Mouse (Mus musculus) brain, adult 2 months (tissue): Measurements from ENCODE around the gene Fam193a.

ENCODE experiments used
- DNase-seq: peaks from one replicate; pipeline ENCODE4 v3.0.0; 2011; ENCODE audit warnings: low read depth, low spot score

Gene Fam193a

DNA sequence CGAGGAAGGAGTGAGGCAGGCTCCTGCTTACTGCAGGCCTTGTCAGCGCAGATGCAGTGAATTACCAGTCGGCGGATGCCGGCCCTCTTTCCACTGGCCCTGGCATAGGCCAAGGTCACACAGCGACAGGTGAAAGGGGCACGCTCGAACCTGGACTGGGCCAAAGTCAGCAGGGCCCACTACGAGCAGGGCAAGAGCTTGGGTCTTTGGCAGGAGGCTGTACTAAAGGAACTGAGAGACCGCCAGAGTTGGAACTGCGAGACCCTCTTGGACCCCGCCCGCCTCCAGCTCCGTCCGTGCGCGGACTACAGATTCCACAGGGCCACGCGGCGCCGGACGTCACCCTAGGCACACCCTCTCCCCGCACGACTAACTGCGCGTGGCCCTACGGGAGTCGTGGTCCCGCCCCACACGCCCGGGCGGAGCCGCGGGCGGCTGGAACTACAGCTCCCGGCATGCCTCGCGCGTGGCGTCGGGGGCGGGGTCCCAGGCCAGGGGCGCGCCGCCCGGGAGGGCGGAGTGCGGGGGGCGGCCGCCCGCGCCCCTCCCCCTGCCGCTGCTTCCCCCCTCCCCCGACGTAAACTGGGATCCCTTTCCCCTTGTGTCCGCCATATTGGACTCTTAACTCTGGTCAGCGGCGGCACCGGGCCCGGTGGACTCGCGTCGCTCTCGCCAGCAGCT lies at the start of gene Fam193a:
Fam193a (plus strand) TSS at position 593 of the 681 bp plus-strand sequence.
- peak; percentile 99 for DNase-seq

DNA sequence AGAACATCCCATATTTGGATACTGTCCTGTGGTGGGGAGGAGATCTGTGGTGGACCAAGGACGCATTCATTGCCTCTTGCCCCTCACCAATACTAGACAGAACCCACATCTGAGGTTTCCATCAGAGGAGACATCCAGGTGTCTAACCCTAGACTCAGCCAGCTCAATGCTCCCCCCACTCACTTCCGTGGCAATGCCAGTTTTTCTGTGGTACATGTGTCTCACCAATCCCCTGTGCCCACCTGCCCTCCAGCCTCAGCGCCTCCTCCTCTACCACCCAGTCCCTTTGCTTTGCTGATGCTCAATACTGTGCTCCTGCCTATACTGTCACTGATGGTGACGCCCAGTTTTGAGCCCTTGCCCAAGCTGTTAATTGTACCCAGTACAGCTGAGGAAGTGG lies 48.5 kb upstream of the Fam193a start:
- no peak for DNase-seq

DNA sequence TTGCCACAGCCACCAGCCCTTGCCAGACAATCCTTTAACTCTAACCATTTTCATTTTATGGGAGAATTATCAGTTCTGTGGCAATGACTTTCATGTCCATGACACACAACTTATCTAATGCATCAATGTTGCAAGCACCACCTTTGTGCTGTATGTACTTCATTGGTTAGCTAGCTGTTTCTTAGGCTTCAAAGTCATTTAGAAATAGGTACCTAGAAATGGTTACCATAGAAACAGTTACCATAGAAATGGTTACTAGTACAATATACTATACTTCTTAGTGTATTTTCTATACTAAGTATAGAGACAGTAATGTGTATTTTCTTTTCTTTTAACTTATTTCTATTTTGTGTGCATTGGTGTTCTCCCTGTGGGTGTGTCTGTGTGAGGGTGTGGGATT lies 44.4 kb upstream of the Fam193a start:
- DNase-seq = peak; percentile 13

DNA sequence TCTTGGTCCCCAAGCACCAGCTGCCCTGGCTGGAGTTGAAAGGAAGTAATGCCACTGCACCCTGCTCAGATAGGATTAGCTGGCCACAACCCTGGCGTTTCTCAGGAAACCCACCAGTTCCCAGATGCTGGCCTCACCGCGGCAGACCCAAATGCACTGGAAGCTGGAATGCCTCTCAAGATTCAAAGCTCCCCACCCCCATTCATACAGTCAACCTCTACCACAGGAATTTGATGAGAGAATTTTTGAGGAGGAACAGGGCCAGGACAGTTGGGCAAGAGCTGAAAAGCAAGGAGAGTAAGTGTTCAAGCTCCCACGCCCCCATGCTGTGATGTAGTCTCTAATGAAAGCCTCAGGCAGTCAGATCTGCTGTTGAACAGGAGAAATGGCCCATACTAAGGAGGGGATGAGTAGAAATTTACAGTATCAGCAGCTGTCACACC lies 43.5 kb upstream of the Fam193a start:
- peak; percentile 20 for DNase-seq

DNA sequence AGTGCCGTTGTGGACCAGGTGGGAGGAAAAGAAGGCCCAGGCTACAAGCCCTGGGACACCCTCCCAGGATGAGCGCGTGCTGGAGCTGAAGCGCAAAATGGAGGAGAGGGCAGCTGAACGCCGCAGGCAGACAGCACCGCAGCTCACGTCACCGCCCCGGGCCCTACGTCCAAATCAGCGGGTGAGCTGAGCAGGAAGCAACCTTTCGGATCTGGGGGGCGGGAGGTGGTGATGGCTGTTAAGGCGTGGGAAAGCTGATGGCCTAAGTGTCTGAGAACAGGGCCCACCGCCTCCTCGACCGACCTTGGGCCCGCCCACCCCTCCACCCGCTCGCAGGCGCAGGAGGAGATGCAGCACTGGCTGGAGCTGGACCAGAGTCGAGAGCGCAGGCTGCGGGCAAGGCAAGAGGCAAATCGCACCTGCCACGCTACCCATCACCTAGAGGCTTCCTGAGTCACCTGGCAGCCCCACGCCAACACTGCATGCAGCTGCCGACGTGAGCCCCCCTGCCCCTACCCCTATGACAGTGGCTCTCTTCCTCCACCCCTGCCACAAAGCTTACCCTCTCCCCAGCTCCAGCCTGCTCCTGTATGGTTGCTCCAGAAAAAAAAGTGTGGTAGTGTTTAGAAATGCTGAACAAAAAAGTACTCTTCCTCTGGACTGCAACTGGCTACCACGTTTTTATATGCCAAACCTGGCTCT lies 42.7 kb upstream of the Fam193a start:
- peak; percentile 38 for DNase-seq

DNA sequence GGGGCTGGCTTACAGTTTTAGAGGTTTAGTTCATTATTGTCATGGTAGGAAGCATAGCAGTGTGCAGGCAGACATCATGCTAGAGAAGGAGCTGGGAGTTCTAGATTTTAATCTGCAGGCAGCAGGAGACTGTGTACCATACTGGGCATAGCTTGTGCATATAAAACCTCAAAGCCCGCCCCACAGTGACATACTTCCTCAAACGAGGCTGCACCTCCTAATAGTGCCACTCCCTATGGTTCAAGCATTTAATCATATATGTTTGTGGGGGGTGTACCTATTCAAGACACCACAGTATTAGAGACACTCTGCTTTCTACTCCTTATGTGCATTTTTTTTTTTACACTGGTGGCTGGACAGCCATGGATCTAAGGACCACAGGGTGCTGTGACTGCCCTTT lies 39.6 kb upstream of the Fam193a start:
- DNase-seq = no peak

DNA sequence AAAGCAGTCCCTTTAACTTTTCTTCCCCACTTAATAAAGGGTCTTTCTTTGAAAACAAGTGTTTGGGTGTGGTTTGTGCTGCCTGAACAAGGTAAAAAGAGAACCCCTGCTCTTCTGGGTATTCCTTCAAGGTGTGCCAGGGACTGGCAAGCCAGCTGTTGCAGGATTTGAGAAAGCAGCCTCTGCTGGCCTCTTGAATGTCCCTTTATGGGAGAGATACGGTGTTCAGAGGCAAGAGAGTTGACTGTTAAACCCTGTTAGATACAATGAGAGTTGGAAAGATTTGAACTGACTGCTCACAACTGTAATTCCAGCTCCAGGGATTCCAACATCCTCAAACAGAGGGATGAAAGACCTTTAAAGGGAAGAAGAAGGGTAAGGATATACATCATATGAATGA lies 35.7 kb upstream of the Fam193a start:
- no peak for DNase-seq

DNA sequence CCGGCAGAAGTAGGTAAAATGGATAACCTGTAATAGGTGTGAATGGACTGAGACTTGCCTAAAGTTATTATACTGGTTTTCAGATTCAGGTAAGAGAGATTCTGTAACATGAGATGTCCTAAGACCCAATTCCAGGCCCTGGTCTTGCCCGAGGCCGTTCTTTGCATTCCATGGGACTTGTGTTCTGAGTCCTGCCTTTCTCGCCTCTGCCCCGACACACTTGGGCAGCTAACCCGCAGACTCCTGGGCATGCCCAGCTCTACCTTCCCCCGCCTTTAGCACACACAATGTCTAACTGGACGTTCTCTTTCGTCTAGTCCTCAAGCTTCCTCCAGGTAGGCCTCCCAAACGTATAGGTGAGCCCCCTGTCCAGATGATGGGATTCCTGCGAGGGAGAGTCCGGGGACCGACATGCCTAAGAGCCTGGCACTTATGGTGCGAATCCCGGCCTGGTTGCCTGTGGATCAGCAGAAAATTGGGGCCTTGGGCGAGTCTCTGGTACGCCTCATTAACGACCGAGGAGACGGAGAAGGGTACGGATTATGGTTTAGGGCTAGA lies 34.1 kb upstream of the Fam193a start:
- DNase-seq = peak; percentile 54

DNA sequence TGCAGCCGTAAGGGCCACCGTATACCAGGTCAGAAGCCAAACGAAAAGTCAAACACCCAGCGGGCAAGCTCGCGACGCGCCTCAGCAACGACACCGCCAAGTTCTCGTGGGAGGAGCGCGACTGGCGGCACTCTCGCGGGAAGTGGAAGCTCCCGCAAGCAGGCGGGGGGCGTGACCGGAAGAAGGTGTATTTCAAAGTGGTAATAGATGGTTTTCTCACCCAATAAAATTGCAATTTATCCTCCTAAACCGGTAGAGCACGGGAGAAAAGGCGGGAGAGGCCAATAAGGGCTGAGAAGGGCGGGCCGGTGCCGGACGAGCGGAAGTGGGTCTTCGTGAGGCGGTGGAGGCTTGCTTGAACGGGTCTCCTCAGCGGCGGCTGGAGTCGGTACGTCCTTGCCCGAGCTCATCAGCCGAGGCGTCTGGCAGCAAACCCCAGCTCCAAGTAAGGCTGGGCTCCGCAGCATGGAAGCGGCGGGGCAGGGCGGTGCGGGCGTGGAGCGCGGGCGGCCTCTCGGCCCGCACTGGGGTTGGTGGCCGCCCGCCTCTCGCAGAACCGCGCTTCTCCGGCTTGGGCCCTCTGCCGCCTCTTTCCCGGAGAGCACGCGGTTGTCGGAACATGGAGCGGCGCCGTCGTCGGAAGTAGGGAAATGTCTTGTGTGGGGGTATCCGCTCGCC lies 33.5 kb upstream of the Fam193a start, which contains the start of gene Rnf4:
Rnf4 (plus strand) TSS at position 193 of the 678 bp plus-strand sequence.
- DNase-seq = peak; percentile 99

DNA sequence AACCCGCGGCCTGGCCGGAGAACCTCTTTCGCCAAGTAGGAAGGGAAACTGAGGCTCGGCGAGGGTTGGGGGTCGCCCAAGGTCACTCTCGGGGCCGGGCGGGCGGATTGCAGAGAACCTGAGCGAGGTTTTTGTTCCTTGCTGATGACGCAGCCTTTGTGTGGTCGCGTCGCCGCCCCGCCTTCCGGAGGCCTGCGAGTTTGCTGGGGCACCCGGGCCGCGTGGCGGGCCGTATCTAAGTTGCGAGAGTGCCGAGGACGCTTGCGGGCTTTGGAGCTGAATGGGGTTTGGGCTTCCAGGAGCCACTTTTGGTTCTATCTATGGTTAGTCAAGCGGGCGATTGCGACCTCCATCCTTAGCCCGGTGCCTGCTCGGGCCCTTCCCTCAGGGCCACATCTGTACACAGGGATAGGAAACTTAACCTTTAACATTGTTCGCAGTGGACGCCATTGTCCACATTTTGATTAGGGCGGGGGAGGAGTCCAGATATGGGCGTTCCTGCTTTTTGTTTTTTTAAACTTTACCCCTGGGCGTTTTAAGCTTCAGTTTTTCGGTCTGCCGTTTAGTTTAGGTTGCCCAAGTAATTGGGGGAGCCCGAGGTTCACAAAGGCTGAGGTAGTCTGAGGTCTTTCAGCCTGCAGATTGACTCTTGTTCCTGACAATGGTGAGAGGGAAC lies 32.8 kb upstream of the Fam193a start:
- DNase-seq = peak; percentile 32

DNA sequence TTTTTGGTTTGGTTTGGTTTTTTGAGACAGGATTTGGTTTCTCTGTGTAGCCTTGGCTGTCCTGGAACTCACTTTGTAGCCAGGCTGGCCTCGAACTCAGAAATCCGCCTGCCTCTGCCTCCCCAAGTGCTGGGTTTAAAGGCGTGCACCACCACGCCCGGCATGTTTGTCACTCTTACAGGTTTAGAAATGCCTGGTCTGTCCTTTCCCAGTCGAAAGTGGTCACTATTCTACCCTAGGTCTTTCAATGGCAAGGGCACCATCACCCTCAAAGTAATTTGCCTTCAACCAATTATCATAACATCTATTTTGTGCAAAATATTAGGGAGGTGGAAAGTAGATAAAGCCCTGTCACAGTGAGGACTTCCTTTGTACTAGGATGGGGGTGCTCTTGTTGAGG lies 29.5 kb upstream of the Fam193a start:
- DNase-seq = no peak

DNA sequence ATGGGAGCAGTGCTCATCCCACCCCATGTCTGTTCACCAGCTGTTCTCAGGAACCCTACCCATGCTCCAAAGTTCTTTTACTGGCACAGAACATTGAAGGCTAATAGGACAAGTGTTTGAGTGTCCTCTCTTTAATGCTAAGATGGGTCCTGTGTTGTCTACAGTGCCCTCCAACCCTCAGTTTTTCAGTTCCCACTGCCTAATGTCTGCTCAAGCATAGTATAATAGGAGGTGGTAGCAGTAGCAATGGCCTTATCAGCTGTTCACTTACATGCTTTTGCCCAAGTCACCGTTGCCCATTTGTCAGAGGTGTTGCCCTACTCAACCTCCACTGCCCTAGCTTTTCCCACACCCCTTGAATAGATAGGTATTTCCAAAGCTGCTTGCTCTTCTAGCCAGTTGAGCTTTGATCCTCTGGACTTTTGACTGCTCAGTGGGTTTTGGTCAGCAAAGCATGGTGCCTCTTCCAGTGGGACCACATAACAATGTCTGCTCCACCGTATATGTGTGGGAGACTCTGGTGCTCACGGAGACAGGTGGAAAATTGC lies 17.6 kb upstream of the Fam193a start:
- no peak for DNase-seq

DNA sequence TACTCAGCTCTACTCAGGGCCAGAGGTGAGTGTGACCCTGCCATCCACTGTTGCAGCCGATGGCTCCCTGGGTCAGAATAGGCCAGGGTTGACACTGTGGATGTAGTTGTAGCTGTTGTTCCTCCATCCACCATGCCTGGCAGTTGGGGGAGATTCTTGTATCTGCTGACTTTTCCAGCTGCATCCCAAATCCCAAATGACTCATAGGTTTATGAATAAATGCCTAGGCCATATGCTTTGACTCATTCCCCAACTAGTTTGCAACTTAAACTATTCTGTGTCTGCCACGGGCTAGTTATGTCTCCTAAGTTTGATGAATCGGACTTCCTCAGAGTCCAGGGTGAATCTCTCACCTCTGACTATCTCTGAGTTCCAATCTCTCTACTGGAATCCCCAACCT lies 9.5 kb upstream of the Fam193a start:
- peak; percentile 41 for DNase-seq

DNA sequence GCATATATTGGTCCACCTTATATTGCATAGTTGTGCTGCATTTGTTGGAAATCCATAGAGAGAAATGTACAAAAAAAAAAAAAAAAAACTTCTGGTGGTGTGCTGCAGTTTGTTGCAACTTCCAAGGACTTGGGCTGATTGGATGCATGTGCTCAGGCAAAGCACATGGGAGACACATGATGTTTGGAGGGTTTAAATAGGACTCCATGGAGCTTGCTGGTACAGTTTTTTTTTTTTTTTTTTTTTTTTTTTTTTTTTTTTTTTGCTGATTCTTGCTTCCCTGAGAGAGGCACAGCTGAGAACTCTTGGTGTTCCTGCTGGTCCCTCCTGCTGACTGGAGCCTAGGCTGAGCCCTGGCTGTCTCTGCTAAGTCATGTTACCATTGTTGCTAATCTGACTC lies 6.6 kb upstream of the Fam193a start:
- DNase-seq = no peak

DNA sequence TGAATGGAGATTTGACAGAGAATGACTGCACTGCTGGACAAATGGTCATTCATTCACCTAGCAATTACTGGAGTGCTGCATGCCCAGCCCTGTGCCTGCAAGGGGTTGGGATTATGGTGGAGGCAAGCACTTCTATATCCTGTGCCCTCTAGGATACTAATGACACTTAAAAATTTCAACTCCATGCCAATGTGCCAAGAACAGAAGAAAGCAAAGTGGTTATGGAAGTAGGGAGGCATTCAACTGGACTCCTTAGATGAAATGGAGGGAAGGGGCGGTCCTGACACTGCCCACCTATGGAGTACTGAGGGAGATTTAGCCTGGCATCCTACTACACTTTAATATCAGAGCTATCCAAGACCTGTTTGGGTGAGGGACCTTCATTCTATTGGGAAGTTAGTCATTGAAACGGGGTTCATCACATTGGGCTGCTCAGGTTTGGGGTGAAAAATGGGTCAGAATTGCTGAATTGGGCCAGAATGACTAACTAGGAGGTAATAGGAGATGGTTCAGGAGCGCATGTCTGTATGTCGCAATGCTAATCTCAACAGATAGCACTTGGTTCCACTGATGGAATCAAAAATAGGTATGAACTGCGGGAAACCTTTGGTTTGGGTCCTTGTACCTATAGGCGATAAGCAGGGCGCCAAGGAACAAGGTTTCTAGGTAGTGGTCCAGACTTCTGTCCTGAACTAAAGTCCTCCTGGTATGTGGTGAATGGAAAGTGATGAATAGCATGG lies 1.0 kb upstream of the Fam193a start:
- DNase-seq = no peak

DNA sequence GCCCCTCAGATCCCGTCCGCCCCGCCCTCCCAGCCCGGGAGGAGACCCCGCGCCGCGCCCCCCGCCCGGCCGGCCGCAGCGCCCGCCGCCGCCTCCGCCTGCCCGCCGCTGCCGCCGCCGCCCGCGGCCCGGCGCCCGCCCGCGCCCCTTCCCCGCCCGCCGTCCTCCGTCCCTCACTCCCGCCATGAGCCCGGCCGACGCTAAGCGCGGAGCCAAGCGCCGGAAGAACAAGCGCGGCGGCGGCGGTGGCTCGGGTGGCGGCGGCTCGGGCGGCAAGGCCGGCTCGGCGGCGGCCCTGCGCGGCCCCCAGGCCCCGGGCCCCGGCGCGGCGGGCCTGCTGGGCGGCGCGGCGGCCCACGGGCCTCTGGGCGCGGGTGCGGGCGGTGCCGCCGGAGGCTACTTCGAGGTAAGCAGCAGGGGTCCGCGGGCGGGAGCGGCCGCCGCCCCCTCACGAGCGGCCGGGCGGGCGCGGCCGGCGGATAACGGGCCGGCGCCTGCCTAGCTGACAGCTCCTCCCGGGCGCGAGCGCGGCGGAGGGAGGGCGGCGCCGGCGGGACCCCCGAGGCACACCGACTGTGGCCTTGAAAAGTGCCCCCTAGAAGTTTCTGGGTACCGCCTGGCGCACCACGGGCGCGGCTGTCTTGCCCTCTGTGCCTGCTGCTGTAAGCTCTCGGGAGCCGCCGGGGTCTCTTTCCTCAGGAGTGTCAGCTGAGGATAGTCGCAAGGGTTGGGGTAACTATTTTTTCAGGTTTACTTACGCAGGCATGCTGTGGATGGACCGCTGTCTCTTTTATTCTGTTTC lies 490 bp downstream of the Fam193a start:
- DNase-seq = peak; percentile 37

DNA sequence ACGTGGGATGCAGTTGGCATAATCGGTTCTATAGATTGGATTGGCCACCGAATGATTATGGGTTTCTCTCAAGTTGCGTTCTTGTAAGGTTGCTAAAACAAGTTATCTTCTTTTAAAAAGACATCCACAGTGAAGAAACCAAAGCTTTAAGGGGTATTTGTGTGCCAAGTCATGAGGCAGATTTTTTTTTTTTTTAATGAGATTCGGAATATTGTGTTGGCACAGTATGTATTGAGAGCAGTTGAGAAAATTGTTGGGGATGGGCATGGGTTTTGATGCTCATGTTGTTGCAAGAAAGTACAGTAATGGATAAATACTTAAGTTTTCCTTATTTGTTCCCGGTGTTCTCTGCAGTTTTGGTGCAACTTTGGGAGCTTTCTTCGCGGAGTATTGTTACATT lies 1.1 kb downstream of the Fam193a start:
- no peak for DNase-seq

DNA sequence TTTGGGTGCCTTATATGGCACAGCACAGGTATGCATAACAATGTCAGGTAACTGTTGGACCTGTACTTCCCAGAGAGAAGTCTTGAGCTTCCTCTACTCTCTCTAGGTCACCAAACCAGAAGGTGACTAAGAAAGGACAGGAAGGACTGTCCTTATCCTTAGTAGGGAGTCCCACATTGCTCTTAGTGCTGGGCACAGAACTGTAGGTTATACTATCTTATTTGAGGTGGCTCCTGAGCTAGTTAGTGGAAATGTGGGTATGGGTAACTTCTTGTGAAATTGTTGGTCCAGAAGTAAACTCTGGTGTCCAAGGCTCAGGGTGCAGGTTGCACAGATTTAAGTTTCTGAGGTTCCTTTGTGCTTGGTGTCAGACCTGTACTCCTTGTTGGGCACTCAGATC lies 2.4 kb downstream of the Fam193a start:
- DNase-seq = no peak

DNA sequence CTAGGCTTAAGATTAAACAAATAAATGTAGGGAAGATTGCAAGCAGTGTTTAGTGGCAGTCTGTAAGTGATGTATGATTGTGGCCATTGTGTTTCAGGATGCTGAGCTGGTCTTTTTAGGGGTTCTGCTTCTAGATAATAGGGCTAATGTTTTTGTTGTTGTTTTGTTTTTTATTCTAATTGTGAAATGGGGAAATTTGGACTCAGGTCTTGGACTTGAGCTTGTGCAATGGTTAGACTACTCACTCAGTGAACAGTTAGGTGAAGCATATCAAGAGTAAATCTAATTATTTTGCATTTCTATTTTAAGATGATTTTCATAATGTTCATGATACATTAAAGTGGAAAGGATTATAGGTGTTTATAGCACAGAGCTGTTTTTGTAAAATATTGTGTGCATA lies 2.8 kb downstream of the Fam193a start:
- no peak for DNase-seq

DNA sequence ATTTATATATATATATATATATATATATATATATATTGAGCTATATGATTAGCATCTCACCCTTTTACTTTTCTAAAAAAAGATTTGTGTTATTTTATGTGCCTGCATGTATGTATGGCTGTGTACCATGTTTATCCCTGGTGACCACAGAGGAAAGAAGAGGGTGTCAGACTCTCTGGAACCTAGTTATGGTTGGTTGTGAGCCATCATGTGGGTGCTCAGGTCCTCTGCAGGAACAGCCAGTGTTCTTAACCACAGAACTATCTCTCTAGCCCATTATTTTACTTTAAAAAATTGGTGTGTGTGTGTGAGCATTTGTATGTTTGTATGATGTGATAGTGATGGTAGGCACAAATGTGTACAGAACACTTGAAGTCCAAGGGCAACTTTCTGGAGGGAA lies 9.1 kb downstream of the Fam193a start:
- DNase-seq = no peak
